Mouse (Mus musculus) hindbrain, embryonic 11.5 days (tissue): ENCODE data around the gene BC037034. TPM values are rescaled to one million over a fixed set of nuclear protein-coding genes. Genes with fewer than 3 reads are reported as not detected.

Experiments
- ATAC-seq: fragments of 200-750 bp; cut with Nextera tagmentation; 2 replicates; pipeline ENCODE4 v1.8.0; 2017; ENCODE audit warnings: mild to moderate bottlenecking, moderate TSS enrichment, moderate library complexity; ENCODE audit not compliant: low FRiP score
- DNase-seq: peaks from one replicate; pipeline ENCODE4 v3.0.0-alpha.2; 2015; ENCODE audit warnings: low spot score
- H3K27ac ChIP-seq: fragments of 300-500 bp; sonication (generic); 2 replicates; pipeline ENCODE4 v1.5.1; 2014; ENCODE audit warnings: mild to moderate bottlenecking, low read depth, low read length
- H3K27me3 ChIP-seq: fragments of 300-500 bp; sonication (generic); 2 replicates; pipeline ENCODE4 v1.6.1; 2014; ENCODE audit warnings: mild to moderate bottlenecking, low read length, moderate library complexity, mixed read lengths; ENCODE audit not compliant: control insufficient read depth, insufficient read depth
- H3K36me3 ChIP-seq: fragments of 300-500 bp; sonication (generic); 2 replicates; pipeline ENCODE4 v1.6.1; 2014; ENCODE audit warnings: mild to moderate bottlenecking, low read length, moderate library complexity, mixed read lengths; ENCODE audit not compliant: control insufficient read depth, insufficient read depth
- H3K4me1 ChIP-seq: fragments of 300-500 bp; sonication (generic); replicated peaks from 2 replicates; pipeline ENCODE4 v1.6.1; 2014; ENCODE audit warnings: low read length, mixed read lengths; ENCODE audit not compliant: control insufficient read depth, insufficient read depth
- H3K4me2 ChIP-seq: fragments of 300-500 bp; sonication (generic); replicated peaks from 2 replicates; pipeline ENCODE4 v1.6.1; 2014; ENCODE audit warnings: mild to moderate bottlenecking, low read depth, low read length
- H3K4me3 ChIP-seq: fragments of 300-500 bp; sonication (generic); 2 replicates; pipeline ENCODE4 v1.5.1; 2014; ENCODE audit warnings: low read depth, low read length
- H3K9ac ChIP-seq: fragments of 300-500 bp; sonication (generic); 2 replicates; pipeline ENCODE4 v1.6.1; 2014; ENCODE audit warnings: low read depth, low read length
- H3K9me3 ChIP-seq: fragments of 300-500 bp; sonication (generic); 2 replicates; pipeline ENCODE4 v1.6.1; 2016; ENCODE audit warnings: low read length; ENCODE audit not compliant: control insufficient read depth
- WGBS: fragments of 180-500 bp; shearing (Covaris S2); extraction: QIAGEN DNeasy Blood & Tissue Kit; methylation state at CpG from one replicate; pipeline ENCODE4 v1.1.7; 2014; 5-methylcytosine and 5-hydroxymethylcytosine counted together
- polyA plus RNA-seq: library from polyadenylated mRNA; unstranded; fragments of >200 nt; fragmentation: Nextera tagmentation; extraction: Ambion mirVana; gene quantifications from 2 replicates; pipeline ENCODE4 v1.2.1, GENCODE M21; 2014

Gene BC037034
- polyA plus RNA-seq, 1 experiment from 2014 or later, result 7.1 TPM

GRCm38 (mm10) chr5:138233778-138234177, 30.1 kb downstream of the BC037034 start:
- no peak overlapping the region for H3K9ac ChIP-seq
- no peak overlapping the region for H3K4me3 ChIP-seq
- no peaks in the 10 kb centered on the region for H3K9me3 ChIP-seq
- WGBS, result 85% methylated on average over 2 of the region's 2 CpGs
- H3K27ac ChIP-seq, result no peak overlapping the region
- DNase-seq (no peak), ATAC-seq (no peak)
- H3K36me3 ChIP-seq, result no peaks in the 10 kb centered on the region
- H3K4me2 ChIP-seq, result no peak overlapping the region
- no peaks in the 10 kb centered on the region for H3K4me1 ChIP-seq
- no peaks in the 10 kb centered on the region for H3K27me3 ChIP-seq

- WGBS, result 89% methylated on average over 3 of the region's 3 CpGs
- no peak for ATAC-seq
- no peak overlapping the region for H3K27ac ChIP-seq
- DNase-seq, result no peak
- no peak overlapping the region for H3K4me3 ChIP-seq
- no peaks in the 10 kb centered on the region for H3K4me1 ChIP-seq
- H3K36me3 ChIP-seq, result no peaks in the 10 kb centered on the region
- H3K9me3 ChIP-seq, result no peaks in the 10 kb centered on the region
- H3K4me2 ChIP-seq, result no peak overlapping the region
- no peak overlapping the region for H3K9ac ChIP-seq
- no peaks in the 10 kb centered on the region for H3K27me3 ChIP-seq
These were observed 34.3 kb downstream of the BC037034 start for GRCm38 (mm10) chr5:138229511-138229910.

GRCm38 (mm10) chr5:138228026-138228425, 35.8 kb downstream of the BC037034 start:
- Histone ChIP-seq H3K4me1 (no peaks in the 10 kb centered on the region), H3K27ac (no peak overlapping the region), H3K36me3 (no peaks in the 10 kb centered on the region), H3K9ac (no peak overlapping the region), H3K27me3 (no peaks in the 10 kb centered on the region), H3K4me2 (no peak overlapping the region), H3K9me3 (no peaks in the 10 kb centered on the region), H3K4me3 (no peak overlapping the region)
- ATAC-seq (no peak), DNase-seq (peak; percentile 33)
- 57% methylated on average over 3 of the region's 3 CpGs for WGBS

- H3K27ac ChIP-seq, result no peak overlapping the region
- H3K9ac ChIP-seq, result no peak overlapping the region
- H3K4me3 ChIP-seq, result no peak overlapping the region
- H3K36me3 ChIP-seq, result no peaks in the 10 kb centered on the region
- WGBS, result 65% methylated on average over 2 of the region's 2 CpGs
- no peak overlapping the region for H3K4me2 ChIP-seq
- ATAC-seq (no peak), DNase-seq (no peak)
- no peaks in the 10 kb centered on the region for H3K4me1 ChIP-seq
- H3K27me3 ChIP-seq, result no peaks in the 10 kb centered on the region
- no peaks in the 10 kb centered on the region for H3K9me3 ChIP-seq
These were observed 36.5 kb downstream of the BC037034 start for GRCm38 (mm10) chr5:138227367-138227766.

- 77% methylated on average over 4 of the region's 4 CpGs for WGBS
- H3K27ac ChIP-seq, result no peak overlapping the region
- H3K4me1 ChIP-seq, result no peaks in the 10 kb centered on the region
- no peaks in the 10 kb centered on the region for H3K27me3 ChIP-seq
- no peak overlapping the region for H3K4me3 ChIP-seq
- no peaks in the 10 kb centered on the region for H3K36me3 ChIP-seq
- ATAC-seq (no peak), DNase-seq (no peak)
- H3K4me2 ChIP-seq, result no peak overlapping the region
- H3K9me3 ChIP-seq, result no peaks in the 10 kb centered on the region
- H3K9ac ChIP-seq, result no peak overlapping the region
These were observed 37.3 kb downstream of the BC037034 start for GRCm38 (mm10) chr5:138226491-138226890.

- DNase-seq (no peak), ATAC-seq (no peak)
- H3K9me3 ChIP-seq, result no peaks in the 10 kb centered on the region
- no peaks in the 10 kb centered on the region for H3K36me3 ChIP-seq
- H3K9ac ChIP-seq, result no peak within 1 kb of the TSS
- H3K4me2 ChIP-seq, result no peak within 1 kb of the TSS
- WGBS, result 55% methylated on average over 2 of the region's 2 CpGs
- no peaks in the 10 kb centered on the region for H3K4me1 ChIP-seq
- H3K4me3 ChIP-seq, result no peak within 1 kb of the TSS
- no peaks in the 10 kb centered on the region for H3K27me3 ChIP-seq
- no peak within 1 kb of the TSS for H3K27ac ChIP-seq
These were observed 38.1 kb downstream of the BC037034 start, which contains the start of gene Nxpe5 for GRCm38 (mm10) chr5:138225700-138226099. Gene Nxpe5 (plus strand): TSS chr5:138225898.

- Histone ChIP-seq H3K9ac (no peak overlapping the region), H3K4me2 (no peak overlapping the region), H3K4me3 (no peak overlapping the region), H3K27me3 (no peaks in the 10 kb centered on the region), H3K4me1 (no peaks in the 10 kb centered on the region), H3K27ac (no peak overlapping the region), H3K36me3 (no peaks in the 10 kb centered on the region), H3K9me3 (no peaks in the 10 kb centered on the region)
- no peak for DNase-seq
- 75% methylated on average over 3 of the region's 3 CpGs for WGBS
- ATAC-seq, result no peak
These were observed 40.5 kb downstream of the BC037034 start for GRCm38 (mm10) chr5:138223287-138223686.

GRCm38 (mm10) chr5:138222111-138222510, 41.7 kb downstream of the BC037034 start:
- Histone ChIP-seq H3K27ac (no peak overlapping the region), H3K9me3 (no peaks in the 10 kb centered on the region), H3K9ac (no peak overlapping the region), H3K27me3 (no peaks in the 10 kb centered on the region), H3K4me2 (no peak overlapping the region), H3K4me3 (no peak overlapping the region), H3K4me1 (no peaks in the 10 kb centered on the region), H3K36me3 (no peaks in the 10 kb centered on the region)
- WGBS, result 24% methylated on average over 4 of the region's 4 CpGs
- no peak for ATAC-seq
- peak; percentile 83 for DNase-seq

- no peak overlapping the region for H3K9ac ChIP-seq
- no peak overlapping the region for H3K4me2 ChIP-seq
- no peaks in the 10 kb centered on the region for H3K36me3 ChIP-seq
- no peaks in the 10 kb centered on the region for H3K27me3 ChIP-seq
- no peak overlapping the region for H3K27ac ChIP-seq
- ATAC-seq, result no peak
- H3K4me1 ChIP-seq, result no peaks in the 10 kb centered on the region
- no peaks in the 10 kb centered on the region for H3K9me3 ChIP-seq
- H3K4me3 ChIP-seq, result no peak overlapping the region
- WGBS, result 79% methylated on average over 2 of the region's 2 CpGs
- DNase-seq, result no peak
These were observed 44.0 kb downstream of the BC037034 start for GRCm38 (mm10) chr5:138219864-138220263.
